Mouse (Mus musculus): ENCODE measurements around the gene Il4ra. TPM values are rescaled to one million over a fixed set of nuclear protein-coding genes. Genes with fewer than 3 reads are reported as not detected.

Il4ra gene
- total and polyA plus RNA-seq, 2 experiments: 11.3 to 24.0 TPM

DNA sequence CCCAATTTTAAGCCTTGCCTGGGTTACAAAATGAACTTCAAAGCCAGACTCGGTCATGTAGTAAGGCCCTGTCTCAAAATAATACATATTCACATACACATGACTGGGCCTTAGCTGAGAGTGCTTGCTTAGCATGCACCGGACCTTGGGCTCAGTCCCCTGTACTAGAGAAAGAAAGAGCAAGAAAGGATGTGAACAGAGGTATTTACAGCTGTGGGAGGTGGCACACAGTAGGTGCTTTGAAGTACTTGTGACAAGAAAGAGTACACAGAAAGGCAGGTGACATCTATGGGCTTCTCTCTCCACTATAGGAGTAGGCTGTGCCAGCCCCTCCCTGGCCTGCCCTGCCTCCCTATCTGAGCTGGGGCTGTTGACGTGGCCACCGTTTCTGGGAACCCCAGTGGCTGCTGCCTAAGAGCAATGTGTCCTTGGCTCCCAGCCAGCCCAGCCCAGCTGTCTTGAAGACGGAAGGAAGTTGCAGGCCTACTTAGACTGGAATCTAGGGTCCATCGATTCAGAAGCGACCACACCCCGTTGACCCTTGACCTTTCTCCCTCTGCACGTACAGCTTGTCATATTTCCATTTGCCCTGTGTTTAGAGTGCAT is 9.3 kb downstream of the Il4ra start:
- H3K27ac ChIP-seq (replicated peaks; ENCODE audit: insufficient read depth, low read depth, low read length): 0 out of 2 replicates have a peak overlapping the region, but pooled peaks have one; percentile 14
- no peak for TF ChIP-seq POLR2A (IDR thresholded peaks at IDR 0.05; ENCODE audit: extremely low read depth, insufficient read depth, low read length)
- 41% methylated on average over 9 of the region's 9 CpGs for WGBS
- H3K27me3 ChIP-seq (ENCODE audit: control insufficient read depth, insufficient read depth, low read length): no peaks in the 10 kb centered on the region
- no peak overlapping the region for H3K9ac ChIP-seq (ENCODE audit: low read depth, low read length)
- H3K79me2 ChIP-seq (ENCODE audit: control insufficient read depth, insufficient read depth, low read length): peaks cover 55% of the 10 kb centered on the region; the same call in 1 of the 2 replicates
- peaks cover 4% of the 10 kb centered on the region; the same call in 1 of the 2 replicates for H3K36me3 ChIP-seq (ENCODE audit: control insufficient read depth, insufficient read depth, low read length)
- H3K4me3 ChIP-seq (ENCODE audit: insufficient read depth, low read depth, low read length): no peak overlapping the region
- DNase-seq (ENCODE audit: extremely low read depth, low read depth, low spot score): peak; percentile 52
- H3K4me1 ChIP-seq (ENCODE audit: control insufficient read depth, insufficient read depth, low read length): peaks cover 47% of the 10 kb centered on the region

DNA sequence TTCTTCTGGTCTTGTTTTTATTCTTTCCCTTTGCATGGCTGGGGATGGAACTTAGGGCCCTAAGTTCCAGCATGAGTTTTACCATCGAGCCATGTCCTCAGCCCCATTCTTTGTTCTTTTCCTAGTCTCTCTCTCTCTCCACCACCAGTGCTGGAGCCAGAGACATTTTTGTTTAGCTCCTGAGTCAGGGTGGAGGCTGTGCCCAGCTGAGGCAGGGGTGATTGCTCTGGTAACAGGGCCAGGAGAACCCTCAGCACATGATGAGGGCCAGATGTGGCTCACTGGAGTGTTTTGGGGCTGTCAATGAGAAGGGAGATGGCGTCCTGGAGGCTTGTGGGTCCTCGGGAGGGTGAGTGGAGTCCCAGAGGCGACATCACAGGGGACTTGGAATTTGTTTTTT is 10.5 kb downstream of the Il4ra start:
- H3K27me3 ChIP-seq (ENCODE audit: control insufficient read depth, insufficient read depth, low read length): no peaks in the 10 kb centered on the region
- H3K9ac ChIP-seq (ENCODE audit: low read depth, low read length): no peak overlapping the region
- H3K4me3 ChIP-seq (ENCODE audit: insufficient read depth, low read depth, low read length): no peak overlapping the region
- H3K4me1 ChIP-seq (ENCODE audit: control insufficient read depth, insufficient read depth, low read length): peaks cover 42% of the 10 kb centered on the region
- H3K27ac ChIP-seq (replicated peaks; ENCODE audit: insufficient read depth, low read depth, low read length): no peak overlapping the region
- TF ChIP-seq POLR2A (IDR thresholded peaks at IDR 0.05; ENCODE audit: extremely low read depth, insufficient read depth, low read length): no peak
- no peak for TF ChIP-seq CTCF (IDR thresholded peaks at IDR 0.05; ENCODE audit: low read depth, low read length)
- DNase-seq (ENCODE audit: extremely low read depth, low read depth, low spot score): no peak
- H3K36me3 ChIP-seq (ENCODE audit: control insufficient read depth, insufficient read depth, low read length): peaks cover 8% of the 10 kb centered on the region
- 93% methylated on average over 4 of the region's 4 CpGs for WGBS
- H3K79me2 ChIP-seq (ENCODE audit: control insufficient read depth, insufficient read depth, low read length): peaks cover 44% of the 10 kb centered on the region; the same call in 1 of the 2 replicates

DNA sequence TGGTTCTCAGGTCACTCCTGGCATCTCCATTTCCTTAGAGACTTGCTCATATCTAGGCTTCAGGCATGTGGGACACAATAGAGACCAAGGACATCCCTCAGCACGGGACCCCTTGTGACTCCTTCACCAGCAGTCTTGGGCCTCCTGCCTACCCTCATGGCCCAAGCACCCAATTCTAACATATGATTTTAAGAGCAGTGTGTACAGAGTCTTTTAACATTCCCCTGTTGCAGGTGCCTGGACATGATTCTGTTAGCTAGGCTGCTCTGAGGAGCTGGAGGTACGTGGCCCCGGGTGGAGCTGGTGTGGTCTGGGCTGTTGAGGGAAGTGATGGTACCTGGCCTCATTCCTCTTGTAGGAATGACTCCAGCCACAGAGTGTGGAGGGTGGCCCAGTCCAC is 11.2 kb downstream of the Il4ra start:
- Histone ChIP-seq H3K4me3 (ENCODE audit: insufficient read depth, low read depth, low read length) (no peak overlapping the region), H3K27ac (replicated peaks; ENCODE audit: insufficient read depth, low read depth, low read length) (no peak overlapping the region), H3K9ac (ENCODE audit: low read depth, low read length) (no peak overlapping the region), H3K79me2 (ENCODE audit: control insufficient read depth, insufficient read depth, low read length) (peaks cover 37% of the 10 kb centered on the region; the same call in 1 of the 2 replicates), H3K27me3 (ENCODE audit: control insufficient read depth, insufficient read depth, low read length) (no peaks in the 10 kb centered on the region), H3K36me3 (ENCODE audit: control insufficient read depth, insufficient read depth, low read length) (peaks cover 11% of the 10 kb centered on the region), H3K4me1 (ENCODE audit: control insufficient read depth, insufficient read depth, low read length) (peaks cover 36% of the 10 kb centered on the region)
- 82% methylated on average over 3 of the region's 3 CpGs for WGBS
- no peak for DNase-seq (ENCODE audit: extremely low read depth, low read depth, low spot score)
- no peak for TF ChIP-seq CTCF (IDR thresholded peaks at IDR 0.05; ENCODE audit: low read depth, low read length)
- TF ChIP-seq POLR2A (IDR thresholded peaks at IDR 0.05; ENCODE audit: extremely low read depth, insufficient read depth, low read length): no peak

DNA sequence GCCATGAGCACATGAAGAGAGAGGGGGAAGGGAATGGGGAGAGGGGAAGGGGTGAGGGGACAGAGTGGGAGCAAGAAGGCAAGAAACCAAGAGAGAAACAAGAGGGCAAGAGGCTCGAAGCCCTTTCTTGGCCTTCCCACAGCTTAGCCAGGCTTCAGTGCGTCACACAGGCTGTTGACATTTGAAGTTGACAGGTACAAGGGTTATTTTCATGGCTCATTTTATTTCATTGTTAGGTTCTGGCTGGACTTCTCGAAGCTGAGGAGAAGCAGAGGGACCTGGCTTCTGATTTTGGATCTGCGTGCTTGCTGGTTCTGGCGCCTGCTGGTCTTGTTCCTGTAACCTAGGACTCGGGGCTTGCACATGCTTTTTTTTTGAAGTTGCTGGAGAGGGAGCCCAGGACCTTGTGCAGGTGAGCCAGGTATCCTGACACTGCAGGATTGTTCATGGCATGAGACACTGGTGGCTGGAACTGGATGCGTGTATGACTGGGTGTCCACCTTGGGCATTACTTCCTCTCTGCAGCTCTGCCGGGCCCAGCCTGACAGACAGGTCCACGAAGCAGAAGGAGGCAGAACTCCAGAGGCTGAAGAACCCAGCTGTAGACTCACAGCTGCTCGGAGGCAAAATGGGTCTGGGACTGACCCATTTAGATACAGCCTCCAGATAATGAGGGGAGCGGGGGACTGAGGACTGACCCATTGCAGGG is 12.6 kb downstream of the Il4ra start:
- Histone ChIP-seq H3K27me3 (ENCODE audit: control insufficient read depth, insufficient read depth, low read length) (no peaks in the 10 kb centered on the region), H3K4me1 (ENCODE audit: control insufficient read depth, insufficient read depth, low read length) (peaks cover 32% of the 10 kb centered on the region), H3K9ac (ENCODE audit: low read depth, low read length) (no peak overlapping the region), H3K79me2 (ENCODE audit: control insufficient read depth, insufficient read depth, low read length) (peaks cover 29% of the 10 kb centered on the region; the same call in 1 of the 2 replicates), H3K27ac (replicated peaks; ENCODE audit: insufficient read depth, low read depth, low read length) (peak overlapping the region; percentile 8; the same call in 1 of the 2 replicates), H3K4me3 (ENCODE audit: insufficient read depth, low read depth, low read length) (no peak overlapping the region), H3K36me3 (ENCODE audit: control insufficient read depth, insufficient read depth, low read length) (peaks cover 22% of the 10 kb centered on the region)
- WGBS: 46% methylated on average over 11 of the region's 11 CpGs
- TF ChIP-seq POLR2A (IDR thresholded peaks at IDR 0.05; ENCODE audit: extremely low read depth, insufficient read depth, low read length) (no peak), CTCF (IDR thresholded peaks at IDR 0.05; ENCODE audit: low read depth, low read length) (no peak)
- DNase-seq (ENCODE audit: extremely low read depth, low read depth, low spot score): peak; percentile 89

DNA sequence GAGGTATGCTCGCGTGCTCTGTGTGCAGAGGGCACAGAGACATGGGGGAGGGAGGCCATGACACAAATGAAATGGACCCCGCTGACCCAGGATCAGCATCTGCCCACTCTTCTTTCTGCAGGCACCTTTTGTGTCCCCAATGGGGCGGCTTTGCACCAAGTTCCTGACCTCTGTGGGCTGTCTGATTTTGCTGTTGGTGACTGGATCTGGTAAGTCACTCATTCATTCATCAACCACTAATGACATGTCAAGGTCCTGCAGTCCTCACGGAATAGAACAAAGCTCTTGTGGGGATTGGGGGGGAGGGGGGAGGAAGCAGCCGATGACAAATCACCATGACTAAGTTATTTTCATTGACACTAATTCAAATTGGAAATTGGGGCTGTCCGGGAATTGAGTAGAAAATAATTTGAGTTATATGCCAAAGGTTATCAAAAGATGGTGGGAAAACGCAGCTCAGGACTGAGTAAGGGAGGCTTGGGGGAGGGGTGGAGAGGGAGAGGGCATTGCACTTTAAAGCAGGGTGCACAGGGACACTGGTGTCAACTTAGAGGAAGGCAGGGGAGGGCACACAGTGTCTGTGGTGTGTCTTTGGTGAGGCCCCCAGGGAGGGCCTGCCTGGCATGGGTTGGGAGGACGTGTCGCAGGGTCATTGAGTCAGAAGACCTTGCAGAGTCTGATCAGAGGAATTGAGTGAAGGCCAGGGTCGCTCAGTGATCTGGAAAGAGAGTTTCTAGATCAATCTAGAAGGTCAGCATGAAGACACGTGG is 13.8 kb downstream of the Il4ra start:
- Histone ChIP-seq H3K9ac (ENCODE audit: low read depth, low read length) (no peak overlapping the region), H3K79me2 (ENCODE audit: control insufficient read depth, insufficient read depth, low read length) (peaks cover 16% of the 10 kb centered on the region; the same call in 1 of the 2 replicates), H3K4me3 (ENCODE audit: insufficient read depth, low read depth, low read length) (no peak overlapping the region), H3K36me3 (ENCODE audit: control insufficient read depth, insufficient read depth, low read length) (peaks cover 30% of the 10 kb centered on the region), H3K27me3 (ENCODE audit: control insufficient read depth, insufficient read depth, low read length) (no peaks in the 10 kb centered on the region), H3K4me1 (ENCODE audit: control insufficient read depth, insufficient read depth, low read length) (peaks cover 22% of the 10 kb centered on the region), H3K27ac (replicated peaks; ENCODE audit: insufficient read depth, low read depth, low read length) (no peak overlapping the region)
- TF ChIP-seq CTCF (IDR thresholded peaks at IDR 0.05; ENCODE audit: low read depth, low read length) (no peak), POLR2A (IDR thresholded peaks at IDR 0.05; ENCODE audit: extremely low read depth, insufficient read depth, low read length) (no peak)
- 67% methylated on average over 12 of the region's 12 CpGs for WGBS
- DNase-seq (ENCODE audit: extremely low read depth, low read depth, low spot score): no peak
